Mouse (Mus musculus): Measurements from ENCODE around the gene Rassf7. TPM values are rescaled to one million over a fixed set of nuclear protein-coding genes. Genes with fewer than 3 reads are reported as not detected.
A peak's percentile ranks its signal among the peaks of the same experiment; 100 is the strongest.

Rassf7 gene
- polyA plus RNA-seq, 1 experiment from 2014 or later = 61.5 TPM

DNA sequence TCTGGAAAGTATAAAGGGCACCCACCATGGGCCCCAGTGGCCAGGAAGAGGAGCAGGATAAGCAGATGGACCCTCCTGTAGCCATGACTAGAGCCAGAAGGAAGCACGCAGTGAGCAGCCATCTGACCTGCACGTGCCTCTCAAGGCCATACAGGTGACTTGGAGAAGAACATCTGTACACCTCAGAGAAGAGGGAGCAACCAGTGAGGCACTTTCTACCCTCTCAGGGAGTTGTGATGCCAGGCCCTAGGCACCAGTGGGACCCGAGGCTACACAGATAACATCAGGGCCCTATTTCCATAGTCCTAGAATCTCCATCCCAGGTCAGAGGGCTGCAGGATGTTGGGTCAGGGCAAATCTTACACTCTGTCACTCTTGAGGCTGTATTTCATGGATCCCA lies 25.4 kb upstream of the Rassf7 start:
- TF ChIP-seq CTCF (IDR thresholded peaks at IDR 0.05; ENCODE audit: low read depth) = no peak
- DNase-seq (ENCODE audit: low spot score) (no peak), ATAC-seq (replicated peaks; ENCODE audit: low FRiP score, low read depth) (no peak)
- no peak overlapping the region for H3K4me3 ChIP-seq (replicated peaks; ENCODE audit: low read depth, low read length)
- H3K4me1 ChIP-seq (replicated peaks; ENCODE audit: insufficient read depth, low read length) = peaks cover 7% of the 10 kb centered on the region; the same call in 1 of the 2 replicates
- no peak overlapping the region for H3K27ac ChIP-seq
- H3K9me3 ChIP-seq (replicated peaks; ENCODE audit: low read length) = no peaks in the 10 kb centered on the region
- H3K27me3 ChIP-seq (ENCODE audit: insufficient read depth, low read length) = no peaks in the 10 kb centered on the region
- no peak overlapping the region for H3K4me2 ChIP-seq (ENCODE audit: low read length)
- 79% methylated on average over 3 of the region's 3 CpGs for whole genome bisulfite sequencing
- H3K9ac ChIP-seq (ENCODE audit: low read depth, low read length) = no peak overlapping the region
- H3K36me3 ChIP-seq (ENCODE audit: insufficient read depth, low read length) = peaks cover 17% of the 10 kb centered on the region

GRCm38 (mm10) chr7:141191036-141191435 lies 24.6 kb upstream of the Rassf7 start:
- Histone ChIP-seq H3K9ac (ENCODE audit: low read depth, low read length) (no peak overlapping the region), H3K27ac (no peak overlapping the region), H3K27me3 (ENCODE audit: insufficient read depth, low read length) (no peaks in the 10 kb centered on the region), H3K4me3 (replicated peaks; ENCODE audit: low read depth, low read length) (no peak overlapping the region), H3K4me2 (ENCODE audit: low read length) (no peak overlapping the region), H3K9me3 (replicated peaks; ENCODE audit: low read length) (no peaks in the 10 kb centered on the region), H3K4me1 (replicated peaks; ENCODE audit: insufficient read depth, low read length) (peaks cover 7% of the 10 kb centered on the region; the same call in 1 of the 2 replicates), H3K36me3 (ENCODE audit: insufficient read depth, low read length) (peaks cover 17% of the 10 kb centered on the region)
- ATAC-seq (replicated peaks; ENCODE audit: low FRiP score, low read depth) = no peak
- WGBS = 88% methylated on average over 13 of the region's 14 CpGs
- peak; percentile 9 for DNase-seq (ENCODE audit: low spot score)
- no peak for TF ChIP-seq CTCF (IDR thresholded peaks at IDR 0.05; ENCODE audit: low read depth)

- ATAC-seq (replicated peaks; ENCODE audit: low FRiP score, low read depth) (no peak), DNase-seq (ENCODE audit: low spot score) (no peak)
- no peak overlapping the region; the same call in 1 of the 2 replicates for H3K4me3 ChIP-seq (replicated peaks; ENCODE audit: low read depth, low read length)
- no peaks in the 10 kb centered on the region for H3K9me3 ChIP-seq (replicated peaks; ENCODE audit: low read length)
- 83% methylated on average over 24 of the region's 24 CpGs for WGBS
- H3K4me1 ChIP-seq (replicated peaks; ENCODE audit: insufficient read depth, low read length) = peaks cover 7% of the 10 kb centered on the region; the same call in 1 of the 2 replicates
- peaks cover 17% of the 10 kb centered on the region for H3K36me3 ChIP-seq (ENCODE audit: insufficient read depth, low read length)
- no peaks in the 10 kb centered on the region for H3K27me3 ChIP-seq (ENCODE audit: insufficient read depth, low read length)
- no peak for TF ChIP-seq CTCF (IDR thresholded peaks at IDR 0.05; ENCODE audit: low read depth)
- 0 out of 2 replicates have a peak overlapping the region, but pooled peaks have one; percentile 13 for H3K9ac ChIP-seq (ENCODE audit: low read depth, low read length)
- H3K27ac ChIP-seq = peak overlapping the region; percentile 5; the same call in 1 of the 2 replicates
- peak overlapping the region; percentile 86 for H3K4me2 ChIP-seq (ENCODE audit: low read length)
Observed at GRCm38 (mm10) chr7:141191796-141192685, 23.6 kb upstream of the Rassf7 start.

- H3K36me3 ChIP-seq (ENCODE audit: insufficient read depth, low read length) = peaks cover 17% of the 10 kb centered on the region
- H3K4me3 ChIP-seq (replicated peaks; ENCODE audit: low read depth, low read length) = peak overlapping the region; percentile 93
- H3K4me1 ChIP-seq (replicated peaks; ENCODE audit: insufficient read depth, low read length) = peaks cover 7% of the 10 kb centered on the region; the same call in 1 of the 2 replicates
- ATAC-seq (replicated peaks; ENCODE audit: low FRiP score, low read depth) (no peak), DNase-seq (ENCODE audit: low spot score) (no peak)
- 22% methylated on average over 12 of the region's 12 CpGs for WGBS
- no peak for TF ChIP-seq CTCF (IDR thresholded peaks at IDR 0.05; ENCODE audit: low read depth)
- H3K27me3 ChIP-seq (ENCODE audit: insufficient read depth, low read length) = no peaks in the 10 kb centered on the region
- H3K27ac ChIP-seq = peak overlapping the region; percentile 85
- no peaks in the 10 kb centered on the region for H3K9me3 ChIP-seq (replicated peaks; ENCODE audit: low read length)
- peak overlapping the region; percentile 86 for H3K4me2 ChIP-seq (ENCODE audit: low read length)
- H3K9ac ChIP-seq (ENCODE audit: low read depth, low read length) = peak overlapping the region; percentile 92
Observed at GRCm38 (mm10) chr7:141192776-141193347, 22.8 kb upstream of the Rassf7 start.

DNA sequence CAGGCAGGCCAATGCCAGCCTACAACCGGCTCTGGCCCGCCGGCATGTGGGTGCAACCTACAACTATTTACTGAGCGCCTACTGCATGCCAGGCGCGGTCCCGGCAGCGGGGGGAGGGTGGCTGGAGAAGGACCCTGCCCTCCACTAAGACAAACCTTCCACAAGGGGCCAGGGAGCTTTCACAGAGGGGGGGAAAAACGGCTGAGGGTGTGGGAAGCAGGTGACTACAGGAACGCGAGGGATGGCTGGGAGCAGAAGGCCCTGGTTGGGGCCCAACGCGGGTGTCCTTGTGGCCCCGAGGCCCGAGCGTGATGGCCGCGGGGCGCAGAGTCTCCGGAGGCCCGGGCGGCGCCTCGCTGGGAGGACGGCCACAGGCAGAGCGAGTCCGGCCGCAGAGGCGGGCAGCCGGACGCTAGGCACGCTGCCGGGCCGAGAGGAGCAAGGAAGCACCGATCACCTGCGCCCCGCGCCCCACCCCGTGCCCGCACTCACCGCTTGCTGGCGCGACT lies 22.3 kb upstream of the Rassf7 start:
- Histone ChIP-seq H3K36me3 (ENCODE audit: insufficient read depth, low read length) (peaks cover 17% of the 10 kb centered on the region), H3K27ac (peak overlapping the region; percentile 85), H3K4me3 (replicated peaks; ENCODE audit: low read depth, low read length) (peak overlapping the region; percentile 93), H3K9me3 (replicated peaks; ENCODE audit: low read length) (no peaks in the 10 kb centered on the region), H3K9ac (ENCODE audit: low read depth, low read length) (peak overlapping the region; percentile 92), H3K4me1 (replicated peaks; ENCODE audit: insufficient read depth, low read length) (peaks cover 7% of the 10 kb centered on the region; the same call in 1 of the 2 replicates), H3K4me2 (ENCODE audit: low read length) (peak overlapping the region; percentile 86), H3K27me3 (ENCODE audit: insufficient read depth, low read length) (no peaks in the 10 kb centered on the region)
- DNase-seq (ENCODE audit: low spot score) (no peak), ATAC-seq (replicated peaks; ENCODE audit: low FRiP score, low read depth) (peak; percentile 16; the same call in 1 of the 2 replicates)
- TF ChIP-seq CTCF (IDR thresholded peaks at IDR 0.05; ENCODE audit: low read depth) = no peak
- under 1% methylated on average over 40 of the region's 43 CpGs for WGBS

DNA sequence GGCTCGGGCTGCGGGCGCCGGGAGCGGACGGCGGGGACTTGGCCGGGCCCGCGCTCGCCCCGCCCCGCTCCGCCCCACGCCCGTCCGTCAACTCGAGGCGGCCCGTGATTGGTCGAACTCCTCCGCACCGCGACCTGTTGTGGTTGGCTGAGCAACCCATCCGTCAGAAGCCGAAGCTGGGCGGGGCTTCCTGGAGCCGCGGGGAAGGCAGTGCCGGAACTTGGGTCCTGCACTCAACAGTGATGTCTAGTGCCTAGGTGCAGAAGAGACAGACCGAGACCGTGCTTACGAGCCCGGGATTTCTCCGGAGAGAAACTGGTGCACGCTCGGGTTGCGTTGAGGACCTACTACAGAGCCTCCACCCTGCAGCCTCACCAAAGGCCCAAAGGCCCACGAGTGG lies 21.7 kb upstream of the Rassf7 start, which contains the start of the genes Hras and Lrrc56:
Gene Hras (minus strand): TSS at position 58 of the 400 bp plus-strand sequence.
Gene Lrrc56 (plus strand): TSS at position 210 of the 400 bp plus-strand sequence.
- Histone ChIP-seq H3K27me3 (ENCODE audit: insufficient read depth, low read length) (no peaks in the 10 kb centered on the region), H3K4me2 (ENCODE audit: low read length) (peak within 1 kb of the TSS; percentile 86), H3K9ac (ENCODE audit: low read depth, low read length) (peak within 1 kb of the TSS; percentile 92), H3K27ac (peak within 1 kb of the TSS; percentile 85), H3K9me3 (replicated peaks; ENCODE audit: low read length) (no peaks in the 10 kb centered on the region), H3K36me3 (ENCODE audit: insufficient read depth, low read length) (peaks cover 17% of the 10 kb centered on the region), H3K4me1 (replicated peaks; ENCODE audit: insufficient read depth, low read length) (peaks cover 7% of the 10 kb centered on the region; the same call in 1 of the 2 replicates), H3K4me3 (replicated peaks; ENCODE audit: low read depth, low read length) (peak within 1 kb of the TSS; percentile 93)
- DNase-seq (ENCODE audit: low spot score) (peak; percentile 98), ATAC-seq (replicated peaks; ENCODE audit: low FRiP score, low read depth) (peak; percentile 93)
- no peak for TF ChIP-seq CTCF (IDR thresholded peaks at IDR 0.05; ENCODE audit: low read depth)
- 0% methylated on average over 35 of the region's 39 CpGs for WGBS

All from kidney, postnatal 0 days (tissue).